9 mouse cellular contexts compared by ENCODE assay signal in genomic region chr2:92742025-92742424, GRCm38 (mm10).
DNase-seq lines count a peak whose midpoint lies in the region; ATAC-seq and TF ChIP-seq lines count a peak whose summit lies in the region.
"Had no signal": no experiment of that assay in that cellular context is flagged by ENCODE, and none has a peak within 500 bp of the region (broad histone marks: within the 10 kb centered on the region; RNA-seq: fewer than 3 reads in every experiment).

No protein-coding gene starts in this region.

- H3K27ac ChIP-seq in heart, embryonic 15.5 days = peak overlapping the region; percentile 43
- no peak overlapping the region for H3K27ac ChIP-seq in limb, embryonic 15.5 days
- peak overlapping the region; percentile 45; the same call in 1 of the 2 replicates for H3K27ac ChIP-seq in stomach, postnatal 0 days (replicated peaks)
- no peak overlapping the region for H3K27ac ChIP-seq in forebrain, embryonic 13.5 days
- H3K27ac ChIP-seq: hindbrain, embryonic 15.5 days had no signal

- H3K4me2 ChIP-seq in heart, embryonic 15.5 days = peak overlapping the region; percentile 11
- no peak overlapping the region for H3K4me2 ChIP-seq in limb, embryonic 15.5 days
- no peak overlapping the region for H3K4me2 ChIP-seq in stomach, postnatal 0 days (replicated peaks; ENCODE audit: low read depth)
- no peak overlapping the region for H3K4me2 ChIP-seq in forebrain, embryonic 13.5 days
- H3K4me2 ChIP-seq: hindbrain, embryonic 15.5 days had no signal

- DNase-seq in urinary bladder, adult 18-20 months (ENCODE audit: low spot score in 2 of 2) = peak; percentile 18 to 79
- DNase-seq in urinary bladder, adult 2 months (ENCODE audit: low spot score) = no peak
- peak; percentile 40 for DNase-seq in stomach, postnatal 0 days (ENCODE audit: low spot score)
- no peak for DNase-seq in cerebellum, postnatal 25 days
- no peak for DNase-seq in right cerebral cortex, postnatal 4 days

- no peaks in the 10 kb centered on the region for H3K9me3 ChIP-seq in heart, embryonic 15.5 days (replicated peaks)
- no peaks in the 10 kb centered on the region for H3K9me3 ChIP-seq in limb, embryonic 15.5 days
- H3K9me3 ChIP-seq in stomach, postnatal 0 days (ENCODE audit: control insufficient read depth, low read length) = no peaks in the 10 kb centered on the region
- no peaks in the 10 kb centered on the region for H3K9me3 ChIP-seq in forebrain, embryonic 13.5 days (replicated peaks)
- H3K9me3 ChIP-seq: hindbrain, embryonic 15.5 days had no signal

- no peak overlapping the region for H3K4me3 ChIP-seq in heart, embryonic 15.5 days
- H3K4me3 ChIP-seq in limb, embryonic 15.5 days = no peak overlapping the region
- H3K4me3 ChIP-seq in stomach, postnatal 0 days (ENCODE audit: low read depth, low read length) = no peak overlapping the region
- no peak overlapping the region for H3K4me3 ChIP-seq in forebrain, embryonic 13.5 days
- H3K4me3 ChIP-seq: hindbrain, embryonic 15.5 days had no signal

- H3K36me3 ChIP-seq in heart, embryonic 15.5 days = no peaks in the 10 kb centered on the region
- no peaks in the 10 kb centered on the region for H3K36me3 ChIP-seq in limb, embryonic 15.5 days
- H3K36me3 ChIP-seq in stomach, postnatal 0 days (ENCODE audit: control insufficient read depth, insufficient read depth, low read length) = no peaks in the 10 kb centered on the region
- H3K36me3 ChIP-seq in forebrain, embryonic 13.5 days (ENCODE audit: poor library complexity, severe bottlenecking) = no peaks in the 10 kb centered on the region
- H3K36me3 ChIP-seq: hindbrain, embryonic 15.5 days had no signal

- no peaks in the 10 kb centered on the region for H3K27me3 ChIP-seq in heart, embryonic 15.5 days
- no peaks in the 10 kb centered on the region for H3K27me3 ChIP-seq in limb, embryonic 15.5 days
- H3K27me3 ChIP-seq in stomach, postnatal 0 days (ENCODE audit: control insufficient read depth, insufficient read depth, low read length) = no peaks in the 10 kb centered on the region
- no peaks in the 10 kb centered on the region for H3K27me3 ChIP-seq in forebrain, embryonic 13.5 days
- H3K27me3 ChIP-seq: hindbrain, embryonic 15.5 days had no signal

- 33% methylated on average over 5 of the region's 5 CpGs for WGBS in heart, embryonic 15.5 days
- 47% methylated on average over 5 of the region's 5 CpGs for WGBS in limb, embryonic 15.5 days
- 23% methylated on average over 5 of the region's 5 CpGs for WGBS in stomach, postnatal 0 days
- WGBS in forebrain, embryonic 13.5 days = 86% methylated on average over 5 of the region's 5 CpGs

- TF ChIP-seq EP300 in stomach, postnatal 0 days (optimal IDR thresholded peaks at IDR 0.05) = no peak

- peak; percentile 86 for ATAC-seq in heart, embryonic 15.5 days (replicated peaks; ENCODE audit: insufficient number of reproducible peaks, insufficient read depth, low FRiP score, low read depth)
- peak; percentile 52; the same call in 1 of the 2 replicates for ATAC-seq in limb, embryonic 15.5 days (ENCODE audit: insufficient number of reproducible peaks, low FRiP score, low TSS enrichment, low read depth)
- ATAC-seq in stomach, postnatal 0 days (ENCODE audit: low FRiP score, low TSS enrichment) = peak; percentile 85; the same call in 1 of the 2 replicates
- ATAC-seq in forebrain, embryonic 13.5 days = no peak

- H3K4me1 ChIP-seq in heart, embryonic 15.5 days (replicated peaks) = peaks cover 12% of the 10 kb centered on the region
- peaks cover 11% of the 10 kb centered on the region for H3K4me1 ChIP-seq in limb, embryonic 15.5 days
- H3K4me1 ChIP-seq in stomach, postnatal 0 days (replicated peaks; ENCODE audit: control insufficient read depth, insufficient read depth) = no peaks in the 10 kb centered on the region
- peaks cover 12% of the 10 kb centered on the region for H3K4me1 ChIP-seq in forebrain, embryonic 13.5 days

- TF ChIP-seq CTCF in stomach, postnatal 0 days (IDR thresholded peaks at IDR 0.05; ENCODE audit: low read depth) = no peak

- no peak overlapping the region for H3K9ac ChIP-seq in heart, embryonic 15.5 days
- H3K9ac ChIP-seq in limb, embryonic 15.5 days = no peak overlapping the region
- H3K9ac ChIP-seq in stomach, postnatal 0 days (ENCODE audit: low read length) = no peak overlapping the region
- H3K9ac ChIP-seq in forebrain, embryonic 13.5 days = no peak overlapping the region
- H3K9ac ChIP-seq: hindbrain, embryonic 15.5 days had no signal

Comparison
In these comparisons a context has a peak if more than half of its experiments do, and no peak if none do; other contexts are left out.
1. DNase-seq: peak in urinary bladder, adult 18-20 months (2 of 2) and stomach, postnatal 0 days (single experiment); none in urinary bladder, adult 2 months (single experiment), cerebellum, postnatal 25 days (0 of 2) and right cerebral cortex, postnatal 4 days (single experiment).
2. H3K27ac ChIP-seq: peak in heart, embryonic 15.5 days (single experiment) and stomach, postnatal 0 days (single experiment); none in limb, embryonic 15.5 days (single experiment) and forebrain, embryonic 13.5 days (single experiment).